Mouse (Mus musculus): ENCODE data around the gene Kirrel3.

The Kirrel3 gene

DNA sequence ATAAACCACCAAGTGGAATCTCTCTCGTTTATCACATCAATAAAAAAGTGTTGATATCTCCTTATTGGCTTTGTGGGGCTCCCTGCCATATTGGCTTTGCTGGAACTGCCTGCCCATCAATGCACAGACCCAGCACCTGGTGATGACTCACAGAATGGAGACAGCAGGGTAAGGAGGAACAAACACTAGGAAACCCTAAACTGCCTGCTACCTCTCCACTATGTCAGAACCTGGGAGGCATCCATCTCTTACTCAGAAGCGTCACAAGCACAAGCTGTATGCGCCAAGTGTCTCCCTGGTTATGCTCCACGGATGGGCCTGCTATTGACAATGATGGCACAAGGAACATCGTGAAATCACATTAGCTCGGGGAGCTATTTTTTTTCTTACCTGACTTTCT, 33.2 kb downstream of the Kirrel3 start:
- no peak for DNase-seq

DNA sequence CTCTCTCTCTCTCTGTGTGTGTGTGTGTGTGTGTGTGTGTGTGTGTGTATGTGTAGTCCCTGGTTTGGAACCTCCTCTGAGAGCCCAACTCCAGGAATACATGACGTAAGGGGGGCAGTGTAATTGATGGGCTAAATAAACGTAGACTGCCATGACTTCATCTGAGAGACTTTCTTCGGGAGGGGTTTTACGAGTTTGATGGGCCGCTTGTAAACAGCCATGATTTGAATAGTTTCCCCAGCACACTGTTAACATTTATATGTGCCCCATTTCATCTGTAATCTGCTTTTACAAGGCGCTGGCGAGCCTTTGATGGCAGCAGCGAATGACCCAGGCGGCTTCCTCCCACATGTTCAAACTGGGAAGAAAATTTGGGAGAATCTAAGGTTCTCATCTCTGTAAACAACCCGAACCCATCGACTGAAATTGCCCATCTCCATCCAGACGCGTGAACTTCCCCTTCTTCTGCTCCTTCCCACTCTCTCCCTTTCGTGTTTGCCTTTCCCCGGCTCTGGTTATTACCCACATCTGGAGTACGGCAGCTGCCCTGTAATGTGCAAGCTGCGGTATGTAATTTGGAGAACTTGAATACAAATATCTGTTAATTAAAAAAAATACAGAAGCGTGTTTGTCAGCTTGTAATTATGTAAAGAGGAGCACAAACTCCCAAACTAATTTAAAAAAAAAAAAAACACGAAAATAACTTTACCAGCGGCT, 34.7 kb downstream of the Kirrel3 start:
- DNase-seq = no peak

DNA sequence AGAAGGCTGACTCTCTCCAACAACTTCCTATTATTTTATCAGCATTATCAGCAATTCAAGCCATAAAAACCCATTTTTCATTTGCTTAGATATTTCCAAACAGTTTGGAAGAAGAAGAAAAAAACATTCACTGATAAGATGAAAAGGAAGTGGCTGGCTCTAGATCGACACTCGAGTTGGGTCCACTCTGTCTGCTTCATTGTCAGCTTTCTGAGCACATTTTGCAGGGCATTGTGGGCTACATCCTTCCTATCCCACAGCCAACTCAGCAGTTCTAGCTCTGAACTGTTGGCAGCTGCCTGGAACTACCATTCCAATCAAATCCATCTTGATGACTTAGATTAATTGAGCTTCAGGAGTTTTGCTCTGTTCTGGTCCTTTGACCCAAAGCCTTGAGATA, 40.0 kb downstream of the Kirrel3 start:
- no peak for DNase-seq

DNA sequence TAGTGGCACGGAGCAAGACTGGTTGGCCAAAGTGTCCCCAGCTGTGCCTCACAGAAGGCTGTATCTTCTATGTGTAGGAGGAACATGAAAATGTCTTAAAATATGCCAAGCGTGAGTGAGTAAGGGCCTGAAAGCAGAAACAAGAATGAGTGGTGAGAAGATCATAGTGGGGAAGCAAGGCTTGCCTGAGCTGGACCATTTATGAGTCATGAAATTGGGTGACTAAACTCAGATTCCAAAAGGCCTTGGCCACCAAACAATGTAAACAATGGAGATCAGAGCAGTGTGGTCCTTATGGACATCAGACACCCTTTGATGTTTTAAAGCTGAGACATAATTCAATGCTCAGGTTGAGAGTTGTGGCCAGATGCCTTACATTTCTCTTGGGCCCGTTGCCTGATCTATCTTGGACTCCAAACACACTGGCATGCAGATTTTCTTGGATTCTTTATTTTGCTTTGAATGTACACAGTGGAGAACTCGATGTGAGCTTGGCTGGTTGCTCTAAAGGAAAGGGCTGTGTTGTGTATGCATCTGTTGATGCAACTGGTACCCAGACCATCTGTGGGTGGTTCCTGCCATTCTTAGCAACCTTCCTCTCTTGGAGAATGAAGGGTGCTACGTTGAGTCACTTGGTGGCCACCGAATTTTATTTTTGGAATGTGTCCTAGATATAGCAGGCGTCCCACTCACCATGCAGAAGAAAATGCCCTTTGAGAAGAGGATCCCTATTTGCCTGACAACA, 53.1 kb downstream of the Kirrel3 start:
- DNase-seq = no peak

DNA sequence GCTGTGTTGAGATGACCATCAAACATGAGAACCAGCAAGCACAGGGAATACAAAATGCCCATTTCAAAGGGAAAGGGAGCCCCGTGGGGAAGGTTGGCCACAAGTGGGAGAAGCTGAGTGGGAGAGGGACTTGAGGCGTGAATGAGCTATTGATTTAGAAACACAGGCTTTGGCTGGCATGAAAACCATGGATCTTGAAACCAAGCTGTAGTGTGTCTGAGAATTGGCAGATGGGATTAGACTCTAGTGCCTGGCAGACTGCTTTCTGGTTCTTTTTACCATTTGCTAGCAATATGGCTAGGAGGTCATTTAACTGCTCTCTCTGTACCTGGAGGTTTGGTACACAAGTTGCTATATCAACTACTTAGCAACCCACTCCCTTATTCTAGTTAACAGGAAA, 56.2 kb downstream of the Kirrel3 start:
- no peak for DNase-seq

DNA sequence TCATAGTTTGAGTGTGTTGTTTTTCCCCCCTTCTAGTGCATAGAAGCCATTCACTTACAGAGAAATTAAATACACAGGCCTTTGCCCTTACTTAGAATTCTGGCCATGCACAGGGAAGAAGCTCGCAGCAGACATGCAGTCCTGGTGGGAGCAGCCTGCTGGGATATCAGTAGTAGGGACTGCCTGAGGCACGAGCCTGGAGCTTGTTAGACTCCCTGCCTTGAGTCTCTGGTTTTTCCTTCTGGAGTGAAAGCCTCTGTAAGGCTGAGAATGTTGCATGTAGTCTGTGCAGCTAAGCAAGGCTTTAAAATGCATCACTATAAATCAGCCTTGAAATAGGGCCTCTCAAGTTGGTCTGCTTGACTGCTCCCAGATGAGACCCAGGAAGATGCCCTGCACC, 70.0 kb downstream of the Kirrel3 start:
- no peak for DNase-seq

DNA sequence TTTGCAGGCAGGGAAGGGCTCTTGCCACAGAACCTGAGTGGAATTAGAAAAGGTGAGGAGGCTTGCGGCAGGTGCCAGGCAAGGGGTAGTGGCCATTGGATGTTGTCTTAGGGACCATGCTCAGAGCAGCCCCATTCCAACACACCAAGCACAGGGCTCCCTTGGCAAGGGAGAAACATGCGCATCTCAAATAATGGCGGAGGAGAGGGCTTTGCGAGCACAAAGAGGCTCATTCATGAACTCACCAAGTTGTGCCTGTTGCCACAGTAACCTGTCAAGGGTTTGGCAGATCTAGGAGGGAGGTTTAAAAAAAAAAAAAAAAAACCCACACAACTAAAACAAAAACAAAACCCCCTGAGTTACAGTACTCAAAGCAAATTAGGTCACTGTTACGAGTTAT, 72.2 kb downstream of the Kirrel3 start:
- no peak for DNase-seq

DNA sequence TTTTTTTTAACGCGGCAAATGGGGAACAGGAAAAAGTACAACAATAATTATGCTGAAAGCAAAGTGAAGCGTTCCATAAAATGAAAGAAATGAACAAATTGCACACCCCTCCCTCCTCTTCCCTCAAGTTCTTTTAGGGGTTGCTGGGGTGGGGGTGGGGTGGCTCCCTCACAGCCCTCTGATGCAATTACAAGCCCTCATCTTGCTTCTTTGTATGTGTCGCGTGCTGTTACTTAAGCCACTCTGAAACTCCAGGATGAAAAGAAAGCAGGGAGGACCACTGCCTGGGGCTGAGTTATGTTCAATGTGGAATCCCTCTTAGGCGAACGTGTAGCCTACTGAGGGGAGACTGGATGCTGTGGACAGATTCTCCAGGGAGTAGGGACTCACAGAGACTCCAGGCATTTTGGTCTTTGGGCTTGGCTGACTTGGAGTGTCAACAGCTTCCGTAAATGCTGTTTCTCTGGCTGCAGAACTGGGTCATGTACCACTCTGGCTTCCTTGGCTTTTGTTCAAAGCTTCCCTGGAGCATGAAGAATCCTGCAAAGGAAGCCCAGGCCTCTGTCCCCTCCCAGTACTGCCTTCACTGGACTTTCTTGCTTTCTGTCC, 72.7 kb downstream of the Kirrel3 start:
- DNase-seq = peak; percentile 62

DNA sequence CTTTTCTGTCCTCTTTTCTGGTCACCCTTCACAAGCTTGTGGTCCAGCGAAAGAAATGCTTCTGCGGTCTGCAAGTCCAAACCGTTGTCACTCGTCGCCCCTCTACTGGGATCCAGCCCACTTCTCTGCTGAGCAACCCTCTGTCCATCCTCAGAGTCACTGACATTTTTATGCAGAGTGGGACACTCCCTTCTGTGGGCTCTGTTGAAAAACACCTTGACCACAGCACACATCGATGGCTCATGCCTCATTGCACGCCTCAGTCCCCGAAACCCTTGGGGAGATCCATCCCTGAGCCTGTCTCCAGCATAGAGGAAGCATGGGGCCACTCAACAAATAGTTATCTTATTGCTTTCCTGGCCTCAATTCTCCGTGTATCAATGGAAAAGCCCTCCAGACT, 73.4 kb downstream of the Kirrel3 start:
- DNase-seq = no peak

DNA sequence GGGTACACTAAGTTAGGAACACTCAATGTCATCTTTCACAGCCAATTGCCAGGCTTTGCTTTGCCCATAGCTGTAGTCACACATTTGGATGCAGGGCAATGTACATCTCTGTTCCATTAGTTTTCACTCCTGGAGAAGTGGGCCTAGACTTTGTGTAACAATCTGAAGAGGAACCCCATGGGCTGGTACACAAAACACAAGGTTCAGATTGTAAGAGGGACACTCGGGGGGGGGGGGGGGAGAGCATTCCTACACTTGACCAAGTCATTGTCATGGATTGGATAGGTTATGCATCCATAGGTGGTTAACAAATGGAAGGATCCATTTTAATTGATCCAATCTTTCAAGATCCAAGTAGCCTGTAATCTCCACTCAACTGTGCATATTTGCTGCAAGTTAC, 75.6 kb downstream of the Kirrel3 start:
- no peak for DNase-seq

DNA sequence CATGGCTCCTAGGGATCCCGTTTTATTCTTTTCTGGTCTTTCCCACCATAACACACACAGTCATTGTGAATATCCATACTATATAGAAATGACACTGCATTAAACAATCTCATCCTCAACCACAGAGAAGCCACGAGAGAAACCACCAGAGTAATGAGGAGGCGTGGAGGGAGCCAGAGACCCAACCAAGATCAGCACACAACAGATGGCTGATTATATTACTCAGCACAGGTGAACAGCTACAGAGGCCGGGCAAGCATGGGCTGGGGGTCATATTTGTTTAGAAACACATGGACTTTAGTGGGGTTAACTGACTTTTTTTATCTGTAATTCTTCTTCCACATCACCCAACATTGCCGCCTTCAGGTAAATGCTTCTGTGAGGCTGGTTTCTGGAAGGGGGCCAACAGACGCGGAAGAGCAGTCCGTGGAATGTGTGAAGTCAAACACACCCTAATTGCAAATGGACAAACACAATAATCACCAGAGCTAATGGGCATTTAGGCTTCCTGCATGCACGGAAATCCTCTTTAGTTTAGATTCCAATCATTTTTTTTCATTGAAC, 76.8 kb downstream of the Kirrel3 start:
- peak; percentile 47 for DNase-seq

DNA sequence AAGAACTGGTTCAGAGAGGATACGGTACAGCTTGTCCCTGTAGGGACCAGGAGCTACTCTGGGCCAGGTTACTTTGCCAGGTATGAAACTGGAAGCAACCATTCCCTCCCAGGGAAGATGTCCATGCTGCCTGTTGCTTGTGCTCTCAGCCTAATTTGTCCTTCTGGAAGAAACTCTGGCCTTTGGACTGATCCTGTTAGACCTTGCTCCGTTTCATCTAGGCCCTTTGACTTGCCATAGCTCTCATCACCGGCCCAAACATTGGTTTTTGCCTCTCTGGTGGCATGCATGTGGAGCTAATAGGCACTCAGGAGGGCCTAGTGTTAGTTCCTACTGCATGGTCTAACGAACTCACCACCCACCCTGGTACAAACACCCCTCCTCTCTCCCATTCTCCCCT, 88.2 kb downstream of the Kirrel3 start:
- DNase-seq = no peak

DNA sequence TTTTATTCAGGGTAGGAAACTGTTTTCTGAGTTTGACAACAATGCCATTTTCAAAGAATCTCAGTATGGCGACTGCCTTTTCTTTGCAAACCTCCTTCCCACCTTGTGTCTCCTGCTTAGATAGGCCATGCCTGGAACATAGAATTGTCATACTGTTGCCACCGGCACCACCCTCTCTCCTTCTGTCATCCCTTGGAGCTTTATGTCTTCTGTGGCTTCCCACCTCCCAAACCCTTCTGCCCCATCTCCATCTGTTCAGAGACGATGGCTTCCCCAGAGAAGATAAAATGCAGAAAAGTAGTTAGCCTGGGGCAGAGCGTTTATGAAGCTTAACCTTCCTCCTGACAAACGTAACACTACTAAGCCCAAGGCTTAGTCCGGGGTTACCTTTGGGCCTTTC, 88.9 kb downstream of the Kirrel3 start:
- DNase-seq = no peak

DNA sequence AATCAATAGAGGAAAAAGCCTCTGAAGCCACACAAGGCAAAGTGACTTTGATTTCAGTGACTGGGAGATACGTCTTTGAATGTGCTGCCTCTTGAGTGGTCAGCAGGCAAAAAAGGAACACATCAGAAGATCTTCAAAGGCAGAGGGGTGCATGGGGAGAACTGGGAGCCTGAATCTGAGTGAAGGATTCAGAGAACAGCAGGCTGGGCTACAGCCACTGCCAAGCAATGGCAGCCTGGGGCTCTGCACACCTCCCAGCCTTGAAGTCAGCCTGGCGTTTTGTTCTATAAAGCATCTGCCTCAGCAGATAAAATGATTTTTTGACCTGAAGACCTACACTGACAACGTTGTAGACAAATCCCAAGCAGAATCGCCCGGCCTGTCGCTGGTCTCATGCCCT, 93.5 kb downstream of the Kirrel3 start:
- DNase-seq = no peak

DNA sequence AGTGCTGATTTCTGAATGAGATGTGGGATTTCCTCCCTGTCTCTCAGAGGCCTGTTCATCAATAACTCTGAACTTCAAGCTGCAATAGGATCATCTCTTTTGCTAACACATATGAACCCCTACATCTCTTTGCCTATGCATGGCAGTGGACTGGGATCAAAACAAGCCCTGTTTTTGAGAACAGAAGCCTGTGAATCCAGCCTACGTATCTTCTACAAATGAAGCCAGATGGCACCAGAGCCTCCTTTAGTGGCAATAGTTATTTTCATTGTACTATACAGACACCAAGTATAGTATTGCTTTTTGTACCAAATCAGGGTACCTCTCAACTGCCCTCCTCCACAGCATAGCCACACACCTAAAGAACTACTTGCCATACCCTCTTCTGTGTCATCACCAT, 94.4 kb downstream of the Kirrel3 start:
- no peak for DNase-seq

DNA sequence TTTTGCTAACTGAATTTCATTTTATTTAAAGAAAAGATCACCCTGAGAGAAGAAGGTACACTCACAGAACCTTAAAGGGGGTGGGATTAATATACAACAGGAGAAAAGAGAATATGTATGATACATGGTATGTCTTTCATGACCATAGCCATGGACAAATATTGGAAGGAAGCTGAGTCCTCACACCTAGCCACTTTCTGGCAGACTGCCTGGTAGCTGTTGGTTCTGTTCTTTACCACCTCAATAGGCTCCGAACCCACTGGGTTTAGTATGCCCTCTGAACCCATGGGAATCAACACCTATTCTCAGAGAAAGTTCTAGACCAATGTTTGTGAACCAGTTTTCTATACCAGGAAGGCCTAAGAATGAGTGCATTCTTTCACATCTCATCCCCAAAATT, 96.8 kb downstream of the Kirrel3 start:
- no peak for DNase-seq

DNA sequence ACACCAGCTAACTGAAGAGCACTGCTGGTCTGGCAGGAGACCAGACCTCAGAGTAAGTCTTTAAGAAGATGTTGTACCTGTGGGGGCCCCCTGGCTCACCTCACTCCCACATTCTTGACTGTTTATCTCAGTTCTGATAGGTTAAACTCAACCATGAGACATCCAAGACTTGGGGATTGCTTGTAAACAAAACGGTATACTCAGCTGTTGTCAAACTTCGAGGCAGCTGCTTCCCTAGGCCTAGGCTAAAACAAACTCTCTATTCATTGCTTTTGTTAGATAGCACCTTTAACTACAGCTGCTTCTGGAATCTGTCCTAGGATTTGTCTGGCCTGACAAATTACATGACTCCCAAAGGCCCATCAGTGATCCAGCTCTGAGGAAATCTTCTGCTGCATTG, 99.8 kb downstream of the Kirrel3 start:
- no peak for DNase-seq

DNA sequence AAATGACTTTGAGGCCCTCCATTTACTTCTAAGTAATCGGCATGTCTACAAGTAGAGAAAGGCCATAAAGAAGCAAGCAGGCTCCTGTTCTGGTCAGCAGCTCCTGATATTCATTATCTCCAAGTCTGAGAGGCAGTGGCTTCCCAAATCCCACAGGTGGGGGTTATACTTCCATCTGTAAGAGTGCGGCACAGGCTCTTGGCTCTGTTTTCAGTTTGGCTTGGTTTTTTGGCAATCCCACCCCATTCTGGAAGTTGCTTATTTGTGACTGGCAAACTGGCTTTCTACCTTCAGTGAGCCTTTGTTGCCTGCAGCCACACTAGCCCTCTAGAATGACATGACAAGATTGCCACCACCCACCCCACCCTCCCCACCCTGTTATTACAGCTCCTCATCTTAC, 100.4 kb downstream of the Kirrel3 start:
- no peak for DNase-seq

DNA sequence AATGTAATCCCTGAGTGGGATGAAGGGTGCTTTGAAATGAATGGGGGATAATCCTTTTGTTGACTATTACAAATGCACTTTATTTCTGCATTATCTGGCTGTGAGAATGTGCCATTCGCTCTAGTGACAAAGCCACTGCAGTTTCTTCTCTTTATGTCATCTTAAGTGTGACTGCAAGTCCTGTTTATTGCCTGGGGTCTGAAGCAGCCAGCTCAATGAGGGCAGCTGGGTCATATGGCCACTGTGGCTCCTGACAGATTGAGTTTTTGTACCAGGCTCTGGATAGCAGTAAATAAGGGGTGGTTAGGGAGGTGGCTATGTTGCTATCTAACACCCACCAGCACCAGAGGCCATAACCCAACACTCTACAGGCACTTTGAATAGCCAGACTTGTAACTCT, 104.1 kb downstream of the Kirrel3 start:
- no peak for DNase-seq

DNA sequence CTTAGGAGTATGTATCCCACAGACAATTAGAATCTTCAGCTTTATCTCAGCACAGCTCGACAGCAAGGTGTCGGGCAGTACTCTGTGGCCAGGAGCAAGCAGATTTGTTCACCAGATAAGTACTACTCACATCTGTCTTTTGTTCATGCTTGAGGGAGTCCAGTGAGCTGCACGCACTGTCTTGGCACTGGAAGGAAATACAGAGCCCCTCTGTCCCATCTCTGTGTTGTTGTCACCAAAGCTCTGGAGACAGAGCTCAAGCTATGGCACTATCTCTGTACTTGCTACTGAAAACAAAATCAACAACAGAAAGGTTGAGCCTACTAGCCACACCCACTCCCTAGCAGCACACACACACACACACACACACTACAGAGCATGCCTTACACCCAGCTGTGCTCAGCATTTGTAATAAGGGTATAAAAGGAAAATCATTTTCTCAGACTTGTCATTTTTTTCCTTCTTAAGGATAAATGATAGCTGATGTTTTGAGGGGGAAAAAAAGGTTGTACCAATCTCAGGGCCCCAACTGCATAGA, 106.4 kb downstream of the Kirrel3 start:
- DNase-seq = no peak

DNA sequence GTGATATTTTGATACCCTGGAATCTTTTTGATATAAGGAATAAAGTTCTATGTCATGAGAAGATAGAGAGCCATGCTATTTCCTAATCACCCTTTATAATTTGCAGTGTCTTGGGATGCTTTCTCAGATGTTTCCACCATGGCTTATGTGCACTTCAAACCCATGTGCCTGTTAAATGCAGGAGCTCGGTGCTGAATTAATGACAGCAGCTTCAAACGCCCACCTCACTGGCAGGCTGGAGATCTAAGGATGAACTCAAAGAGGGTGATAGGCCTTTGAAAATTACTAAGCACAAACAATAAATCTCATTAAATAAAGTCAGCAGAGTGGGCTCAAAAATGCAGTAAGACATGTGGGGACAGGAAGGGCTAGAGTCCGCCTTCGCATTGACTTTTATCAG, 108.2 kb downstream of the Kirrel3 start:
- DNase-seq = no peak

DNA sequence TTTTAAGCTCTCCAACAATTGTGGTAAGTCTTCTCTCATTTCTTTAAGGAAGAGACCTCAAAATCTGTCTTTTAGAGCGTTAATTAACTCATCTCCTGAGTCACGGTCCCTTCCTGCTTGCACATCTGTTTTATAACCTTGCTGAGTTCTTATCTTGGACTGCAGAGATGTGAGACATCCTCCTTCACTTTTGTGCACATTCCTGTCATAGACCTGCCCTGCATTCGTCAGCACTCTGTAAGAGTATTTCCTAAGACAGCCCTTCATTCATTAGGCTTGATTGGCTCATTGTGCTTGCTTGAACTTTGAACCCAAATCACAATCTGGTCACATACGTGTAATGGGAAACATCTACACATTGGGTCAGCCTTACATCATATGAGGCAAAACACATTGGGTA, 114.6 kb downstream of the Kirrel3 start:
- DNase-seq = no peak

DNA sequence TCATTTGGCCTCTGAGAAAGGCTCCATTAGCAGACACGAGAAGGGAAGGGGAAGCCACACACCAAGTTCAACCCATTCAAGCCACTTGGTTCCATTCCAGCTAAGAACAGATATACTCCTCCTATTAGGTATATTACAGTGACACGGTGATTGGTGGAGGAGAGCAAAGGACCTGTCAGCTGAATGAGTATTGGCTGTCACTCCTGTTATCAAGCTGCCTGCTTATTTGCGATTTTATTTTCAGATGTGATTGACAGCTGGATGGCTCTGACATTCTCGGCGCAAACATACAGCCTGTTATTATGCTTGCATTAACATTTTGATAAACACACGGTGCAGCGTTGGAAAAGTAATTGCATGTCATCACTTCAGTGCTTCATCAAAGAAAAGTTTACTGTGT, 118.1 kb downstream of the Kirrel3 start:
- DNase-seq = no peak

DNA sequence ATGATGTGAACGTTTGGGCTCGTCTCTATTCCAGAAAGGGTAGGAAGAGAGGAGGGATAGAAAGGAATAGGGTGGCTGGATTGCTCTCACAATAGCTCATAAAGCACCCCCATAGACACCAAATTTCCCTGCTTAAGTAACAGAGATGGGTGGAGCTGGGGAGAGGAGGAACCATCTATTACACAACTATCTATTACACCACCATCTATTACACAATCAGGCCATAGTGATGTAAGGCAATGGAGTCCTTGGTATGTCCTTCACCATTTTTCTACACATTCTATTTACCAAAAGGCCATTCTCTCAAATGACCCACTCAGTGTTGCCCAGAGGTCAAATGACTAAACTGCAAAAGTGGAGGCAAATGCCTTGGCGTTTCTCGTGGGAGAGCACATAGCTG, 119.2 kb downstream of the Kirrel3 start:
- no peak for DNase-seq

Data from cerebellum, adult 11 months (tissue).